Mouse (Mus musculus) testis, postnatal 10 days (tissue): Measurements from ENCODE around the gene Dpp3.
"Not testable (repeated sequence)": the region's sequence is repeated elsewhere in the genome, so short reads cannot be mapped to it uniquely, and the experiment has no call there.

Experiments used
- DNase-seq: peaks from one replicate; pipeline ENCODE4 v3.0.0; 2021; ENCODE audit warnings: low spot score

The Dpp3 gene

GRCm38 (mm10) chr19:4927904-4928531 is at the start of gene Dpp3:
Gene Dpp3 (minus strand): TSS chr19:4928287.
- DNase-seq, result peak; percentile 100

GRCm38 (mm10) chr19:4968236-4968635 is 40.1 kb upstream of the Dpp3 start:
- DNase-seq, result no peak

- DNase-seq, result peak; percentile 91
Observed at GRCm38 (mm10) chr19:4961928-4962601, 34.0 kb upstream of the Dpp3 start, which contains the start of gene Mrpl11. Gene Mrpl11 (plus strand): TSS chr19:4962147.

GRCm38 (mm10) chr19:4948641-4949040 is 20.6 kb upstream of the Dpp3 start:
- not testable (repeated sequence) for DNase-seq

GRCm38 (mm10) chr19:4945540-4945939 is 17.5 kb upstream of the Dpp3 start:
- DNase-seq, result no peak

GRCm38 (mm10) chr19:4943253-4943588 is 15.1 kb upstream of the Dpp3 start:
- no peak for DNase-seq

GRCm38 (mm10) chr19:4942551-4943252 is 14.6 kb upstream of the Dpp3 start, which contains the start of gene Peli3:
Gene Peli3 (minus strand): TSS chr19:4943127.
- peak; percentile 93 for DNase-seq

- DNase-seq, result no peak
Observed at GRCm38 (mm10) chr19:4937444-4938310, 9.6 kb upstream of the Dpp3 start.

- no peak for DNase-seq
Observed at GRCm38 (mm10) chr19:4936896-4937295, 8.8 kb upstream of the Dpp3 start.

- no peak for DNase-seq
Observed at GRCm38 (mm10) chr19:4928781-4929180, 694 bp upstream of the Dpp3 start.

GRCm38 (mm10) chr19:4925121-4925860 is 2.8 kb downstream of the Dpp3 start:
- no peak for DNase-seq

- DNase-seq, result no peak
Observed at GRCm38 (mm10) chr19:4919652-4920051, 8.4 kb downstream of the Dpp3 start.

- no peak for DNase-seq
Observed at GRCm38 (mm10) chr19:4916827-4917226, 11.3 kb downstream of the Dpp3 start.

GRCm38 (mm10) chr19:4915924-4916603 is 12.0 kb downstream of the Dpp3 start:
- DNase-seq, result no peak

GRCm38 (mm10) chr19:4909376-4909775 is 18.7 kb downstream of the Dpp3 start:
- DNase-seq, result no peak

GRCm38 (mm10) chr19:4908107-4908506 is 20.0 kb downstream of the Dpp3 start:
- DNase-seq, result no peak

- DNase-seq, result peak; percentile 89
Observed at GRCm38 (mm10) chr19:4905979-4906794, 21.9 kb downstream of the Dpp3 start, which contains the start of gene Bbs1. Gene Bbs1 (minus strand): TSS chr19:4906628.

- DNase-seq, result no peak
Observed at GRCm38 (mm10) chr19:4899888-4900287, 28.2 kb downstream of the Dpp3 start.

- DNase-seq, result no peak
Observed at GRCm38 (mm10) chr19:4898972-4899371, 29.1 kb downstream of the Dpp3 start.
